Mouse (Mus musculus): Measurements from ENCODE around the gene Hdac11.

The Hdac11 gene

DNA sequence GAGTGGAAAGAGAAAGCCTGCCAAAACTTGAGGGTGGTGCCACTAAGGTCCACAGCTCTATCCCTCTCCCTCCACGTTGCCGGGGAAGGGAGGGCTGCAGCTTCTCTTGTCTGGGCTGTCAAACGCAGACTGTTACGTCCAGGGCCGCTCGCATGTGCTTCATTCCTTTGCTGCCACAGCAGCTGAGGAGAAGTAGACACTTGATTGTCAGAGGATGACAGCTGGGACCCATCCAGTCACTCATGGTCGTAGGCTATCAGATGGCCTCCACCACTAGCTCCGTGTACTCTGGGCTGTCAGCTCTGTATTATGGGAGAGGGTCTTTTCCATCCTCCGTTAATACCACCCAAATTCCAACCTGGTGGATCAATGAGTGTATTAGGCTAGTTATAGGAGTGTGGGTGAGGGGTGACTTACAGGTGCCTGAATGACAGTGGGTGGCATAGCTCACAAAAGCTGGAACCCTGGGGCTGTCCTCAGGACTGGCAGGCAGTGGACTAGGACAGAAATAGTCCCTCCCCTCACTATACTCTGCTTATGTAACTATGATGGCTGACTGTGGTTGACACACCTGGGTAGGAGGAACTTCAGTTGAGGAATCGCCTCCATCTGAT, 19.0 kb upstream of the Hdac11 start:
- DNase-seq (ENCODE audit: low spot score), result no peak

GRCm38 (mm10) chr6:91139846-91140245, 16.6 kb upstream of the Hdac11 start:
- no peak for DNase-seq (ENCODE audit: low spot score)

GRCm38 (mm10) chr6:91145056-91145455, 11.4 kb upstream of the Hdac11 start:
- DNase-seq (ENCODE audit: low spot score), result no peak

DNA sequence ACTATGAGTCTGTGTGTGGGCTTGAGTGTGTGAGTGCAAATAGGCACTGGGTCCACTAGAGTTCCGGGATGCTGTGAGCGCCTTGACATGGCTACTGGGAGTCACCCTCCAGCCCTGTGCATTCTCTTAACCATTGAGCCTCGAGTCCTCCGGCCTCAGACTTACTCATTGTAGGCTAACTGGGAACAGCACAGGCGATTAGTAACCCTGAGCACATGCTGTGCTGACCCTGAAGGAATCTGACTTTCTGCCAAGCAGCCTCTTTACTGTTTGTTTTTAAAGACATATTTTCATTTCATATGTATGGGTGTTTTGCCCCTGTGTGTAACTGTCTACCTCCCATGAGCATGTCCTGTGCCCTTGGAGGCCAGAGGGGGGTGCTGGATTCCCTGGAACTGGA, 10.9 kb upstream of the Hdac11 start:
- DNase-seq (ENCODE audit: low spot score), result no peak

- no peak for DNase-seq (ENCODE audit: low spot score)
These were observed 9.9 kb upstream of the Hdac11 start for GRCm38 (mm10) chr6:91146443-91147151.

DNA sequence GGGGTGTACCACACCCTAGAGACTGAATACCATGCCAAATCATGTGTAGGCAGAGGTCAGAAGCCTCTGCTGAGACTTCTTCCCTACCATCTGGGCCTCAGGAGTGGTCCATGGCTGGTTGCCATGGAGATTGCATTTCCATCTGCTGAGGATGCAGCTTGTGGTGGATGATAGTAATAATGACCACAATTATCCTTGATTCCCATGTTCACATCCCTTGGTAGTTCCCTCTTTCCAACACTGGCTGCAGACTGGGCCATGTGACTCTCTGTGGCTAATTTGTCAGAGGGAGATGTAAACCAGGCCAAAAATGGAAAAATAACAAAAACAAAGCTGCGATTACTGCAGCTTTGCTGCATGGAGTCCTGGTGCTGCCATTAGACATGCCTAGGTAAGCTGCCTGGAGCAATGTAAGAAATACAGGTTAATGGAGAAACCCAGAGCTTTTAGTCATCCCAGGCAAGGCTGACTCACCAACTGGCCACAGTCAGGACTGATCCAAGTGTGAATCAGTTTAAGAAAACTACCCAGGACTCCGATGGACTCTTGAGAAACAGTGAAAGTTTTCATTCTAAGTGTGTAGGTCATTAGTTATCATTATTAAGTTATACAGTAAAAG, 9.2 kb upstream of the Hdac11 start:
- DNase-seq (ENCODE audit: low spot score), result no peak

DNA sequence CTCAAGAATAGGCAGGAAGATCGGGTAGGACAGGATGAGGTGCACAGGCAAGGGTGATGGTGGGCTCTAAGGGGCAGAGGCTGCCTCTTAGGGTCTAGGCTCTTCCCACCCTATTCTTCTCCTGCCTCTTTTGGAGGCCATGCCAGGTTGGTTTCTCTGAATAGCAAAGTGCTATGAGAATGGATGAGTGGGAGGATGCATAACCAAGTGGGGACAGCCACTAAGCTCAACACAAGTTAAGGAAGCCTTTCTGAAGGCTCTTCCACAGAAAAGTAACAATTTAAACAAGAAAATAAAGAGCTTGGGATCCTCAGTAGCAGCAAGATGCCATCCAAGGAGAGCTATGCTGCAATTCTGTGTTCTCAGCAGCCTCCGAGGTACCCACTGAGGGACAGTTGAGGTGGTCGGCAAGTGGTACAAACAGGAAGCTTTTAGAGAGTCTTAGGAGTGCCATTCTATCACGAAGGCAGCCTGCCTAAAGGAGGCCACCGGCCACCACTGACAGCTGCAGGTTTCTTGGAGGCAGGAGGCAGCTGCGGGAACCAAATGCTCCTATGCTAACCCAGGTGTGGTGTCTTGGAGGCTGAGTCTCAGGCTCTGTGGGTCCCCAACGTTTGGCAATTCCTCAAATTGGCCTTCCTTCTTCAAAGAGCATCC, 3.4 kb upstream of the Hdac11 start:
- no peak for DNase-seq (ENCODE audit: low spot score)

DNA sequence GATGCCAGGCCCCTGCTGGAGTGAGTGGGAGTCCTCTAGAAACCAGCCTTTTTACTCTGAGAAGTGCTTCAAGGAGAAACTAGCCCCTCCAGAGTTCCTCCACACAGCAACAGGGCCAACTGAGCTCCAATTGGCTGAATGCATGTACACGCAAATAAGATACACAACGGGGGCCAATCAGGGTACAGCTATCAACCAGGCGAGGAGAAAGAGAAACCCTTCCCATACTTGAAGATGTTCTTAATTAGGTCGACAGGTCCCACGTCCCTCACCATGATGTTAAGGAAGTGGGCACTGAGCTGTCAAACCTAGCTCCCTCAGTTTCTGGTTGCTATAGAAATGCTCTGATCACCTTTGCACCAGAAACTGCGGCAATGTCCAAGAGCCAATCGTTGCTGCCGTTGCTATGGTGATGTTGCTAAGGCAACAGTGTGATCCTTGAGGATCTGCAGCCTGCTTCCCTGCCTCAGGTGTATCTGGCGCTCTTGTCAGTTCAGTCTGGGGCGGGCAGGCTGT, 2.9 kb upstream of the Hdac11 start:
- no peak for DNase-seq (ENCODE audit: low spot score)

DNA sequence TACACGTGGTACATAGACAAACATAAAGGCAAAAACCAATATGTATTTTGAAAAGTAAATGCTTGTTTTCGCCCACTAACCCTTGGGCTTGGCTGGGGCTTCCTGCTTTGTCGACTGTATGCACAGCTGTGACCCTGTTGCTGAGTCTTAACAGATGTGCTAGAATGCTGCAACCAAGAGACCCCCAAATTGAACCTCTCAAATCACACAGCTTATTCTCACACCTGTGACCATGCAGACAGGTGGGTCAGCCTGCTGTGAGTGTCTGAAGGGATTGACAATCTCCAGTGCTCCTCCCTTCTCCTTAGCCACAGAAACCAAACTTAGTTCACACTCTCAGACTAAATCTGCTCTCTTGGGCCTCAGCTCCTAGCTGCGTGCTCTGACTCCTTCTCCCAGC, 1.8 kb upstream of the Hdac11 start:
- no peak for DNase-seq (ENCODE audit: low spot score)

GRCm38 (mm10) chr6:91155286-91155685, 1.2 kb upstream of the Hdac11 start:
- no peak for DNase-seq (ENCODE audit: low spot score)

- DNase-seq (ENCODE audit: low spot score), result no peak
These were observed 403 bp upstream of the Hdac11 start for GRCm38 (mm10) chr6:91156062-91156461.

DNA sequence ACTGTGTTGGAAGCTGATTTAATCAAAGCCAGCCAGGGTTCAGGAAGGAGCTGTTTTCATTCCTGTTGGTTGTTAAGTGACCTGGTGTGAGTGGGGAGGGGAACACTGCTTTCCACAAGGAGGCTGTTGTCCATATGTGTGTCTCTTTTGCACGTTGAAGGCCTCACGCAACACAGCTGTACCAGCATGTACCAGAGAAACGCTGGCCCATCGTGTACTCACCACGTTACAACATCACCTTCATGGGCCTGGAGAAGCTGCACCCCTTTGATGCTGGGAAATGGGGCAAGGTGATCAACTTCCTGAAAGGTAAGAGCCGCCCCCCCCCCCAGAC, 739 bp downstream of the Hdac11 start:
- no peak for DNase-seq (ENCODE audit: low spot score)

DNA sequence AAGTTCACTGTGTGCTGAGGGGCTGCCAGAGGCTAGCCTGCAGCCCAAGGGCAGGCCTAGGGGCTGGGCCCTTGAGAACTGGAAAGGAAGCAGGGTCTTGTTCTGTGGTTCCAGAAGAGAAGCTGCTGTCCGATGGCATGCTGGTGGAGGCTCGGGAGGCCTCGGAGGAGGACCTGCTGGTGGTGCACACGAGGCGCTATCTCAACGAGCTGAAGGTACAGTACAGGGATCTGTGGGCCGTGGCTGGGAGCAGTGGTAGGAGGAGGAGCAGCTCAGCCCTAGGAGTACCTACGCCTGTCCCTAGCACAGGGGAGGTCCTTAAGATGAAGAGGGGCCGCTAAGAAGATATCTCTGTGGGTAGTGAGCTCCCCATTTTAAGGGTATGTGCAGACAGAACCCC, 2.6 kb downstream of the Hdac11 start:
- no peak for DNase-seq (ENCODE audit: low spot score)

- no peak for DNase-seq (ENCODE audit: low spot score)
These were observed 3.9 kb downstream of the Hdac11 start for GRCm38 (mm10) chr6:91160399-91160798.

DNA sequence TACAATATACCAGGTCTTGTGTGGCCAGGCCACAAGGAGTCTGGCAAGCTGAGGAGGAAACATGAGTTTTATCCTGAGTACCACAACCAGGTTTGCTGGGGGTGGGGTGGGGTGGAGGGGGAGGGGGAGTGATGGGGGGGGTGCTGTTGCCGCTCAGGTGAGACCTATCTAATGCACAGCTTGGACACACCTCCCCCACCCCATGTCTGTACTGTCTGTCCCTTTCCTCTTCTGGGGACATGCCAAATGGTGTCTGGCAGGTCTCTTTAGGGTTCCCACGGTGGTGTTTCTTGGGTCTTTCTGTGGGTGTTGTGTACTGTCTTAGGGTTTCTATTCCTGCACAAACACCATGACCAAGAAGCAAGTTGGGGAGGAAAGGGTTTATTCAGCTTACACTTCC, 4.5 kb downstream of the Hdac11 start:
- no peak for DNase-seq (ENCODE audit: low spot score)

DNA sequence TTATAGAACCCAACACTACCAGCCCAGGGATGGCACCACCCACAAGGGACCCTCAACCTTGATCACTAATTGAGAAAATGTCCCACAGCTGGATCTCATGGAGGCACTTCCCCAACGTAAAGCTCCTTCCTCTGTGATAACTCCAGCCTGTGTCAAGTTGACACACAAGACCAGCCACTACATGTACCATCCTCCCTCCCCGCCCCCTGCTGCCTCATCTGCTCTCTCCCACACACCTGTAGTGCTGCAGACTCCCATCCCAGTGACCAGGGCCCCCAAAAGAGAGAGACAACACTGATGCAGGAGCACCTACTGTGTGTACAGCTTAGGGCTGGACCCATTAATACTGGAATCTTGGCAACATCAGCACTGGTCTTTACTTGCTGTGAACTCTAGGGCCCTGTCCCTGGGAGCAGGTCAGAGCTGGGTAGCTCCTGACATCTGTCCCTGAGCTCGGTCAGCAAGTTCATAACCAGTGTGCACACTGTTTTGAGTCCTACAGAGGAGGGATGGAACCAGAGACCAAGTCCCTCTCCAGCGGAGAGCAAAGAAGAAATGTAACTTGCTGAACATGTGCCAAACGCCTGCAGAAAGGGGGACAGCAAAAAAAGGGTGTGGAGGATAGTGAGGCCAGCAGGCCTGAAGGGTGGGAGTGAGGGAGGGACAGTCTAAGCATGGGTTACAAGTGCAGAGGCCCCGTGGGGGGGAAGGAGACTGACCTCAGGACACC, 5.2 kb downstream of the Hdac11 start:
- DNase-seq (ENCODE audit: low spot score), result no peak

DNA sequence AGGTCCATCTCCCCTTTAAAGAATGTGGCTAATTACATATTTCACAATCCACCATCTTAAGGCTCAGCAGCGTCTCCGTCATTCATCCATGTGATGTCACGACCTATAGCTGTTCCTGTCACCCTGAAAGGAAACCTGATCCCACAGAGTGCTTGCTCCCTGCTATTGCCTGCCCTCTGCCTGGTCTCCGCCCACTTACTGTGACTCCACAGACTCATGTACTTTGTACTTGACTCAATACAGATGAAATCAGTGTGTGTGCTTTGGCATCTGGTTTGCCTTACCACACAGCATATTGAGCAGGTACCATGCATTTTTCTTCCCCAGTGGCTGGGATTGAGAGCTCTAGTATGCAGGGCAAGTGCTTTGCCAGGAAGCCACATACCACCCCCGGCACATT, 5.8 kb downstream of the Hdac11 start:
- no peak for DNase-seq (ENCODE audit: low spot score)

DNA sequence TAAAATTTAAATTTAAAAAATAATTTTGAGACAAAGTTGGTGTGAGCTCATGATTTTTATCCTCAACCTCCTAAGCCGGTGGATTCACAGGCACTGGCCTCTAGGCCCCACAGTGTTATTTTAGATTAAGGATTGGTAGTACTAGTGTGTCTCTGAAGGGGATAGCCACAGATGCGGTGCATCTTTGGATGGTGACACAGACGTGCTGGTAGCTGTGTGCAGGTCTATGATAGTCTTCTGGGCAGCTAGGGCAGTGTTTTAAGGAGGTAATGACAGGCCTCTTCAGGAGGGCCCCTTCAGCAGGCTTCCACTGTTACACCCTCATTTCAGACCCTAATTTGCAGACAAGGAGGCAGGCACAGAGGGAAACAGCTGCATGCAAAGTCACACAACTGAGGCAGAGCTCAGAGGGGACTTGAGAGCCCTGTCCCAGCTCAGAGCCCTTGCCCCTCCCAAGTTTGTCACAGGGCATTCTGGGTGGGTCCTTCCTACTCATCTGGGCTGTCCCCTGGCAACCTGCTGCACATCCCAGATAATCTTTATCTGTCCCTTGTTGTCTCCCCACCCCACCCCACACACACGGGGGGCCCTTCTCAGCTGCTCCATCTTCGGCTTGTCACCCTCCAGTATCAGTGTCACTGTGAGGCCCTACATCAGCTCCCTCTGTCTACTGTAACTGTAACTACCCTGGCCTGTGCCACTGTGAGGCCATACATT, 6.9 kb downstream of the Hdac11 start:
- DNase-seq (ENCODE audit: low spot score), result no peak

- DNase-seq (ENCODE audit: low spot score), result no peak
These were observed 8.1 kb downstream of the Hdac11 start for GRCm38 (mm10) chr6:91164584-91164983.

- DNase-seq (ENCODE audit: low spot score), result peak; percentile 49
These were observed 8.7 kb downstream of the Hdac11 start for GRCm38 (mm10) chr6:91165210-91165609.

DNA sequence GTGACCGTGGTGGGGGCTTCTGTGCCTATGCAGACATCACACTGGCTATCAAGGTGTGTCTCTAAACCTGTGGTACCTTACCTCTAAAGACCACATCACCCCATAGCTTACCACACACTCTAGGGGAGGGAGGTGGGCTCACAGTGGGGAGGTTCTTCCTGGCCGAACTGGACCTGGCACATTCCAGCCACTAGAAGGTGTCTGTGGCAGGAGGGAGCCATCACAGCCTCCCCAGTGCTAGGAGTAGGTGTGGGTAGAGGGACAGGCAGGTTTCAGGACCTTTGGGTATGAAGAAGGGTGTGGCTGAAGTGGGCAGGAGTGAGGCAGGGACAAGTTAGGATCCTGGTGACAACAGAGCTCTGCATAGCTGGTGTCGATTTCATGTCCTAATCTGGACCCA, 11.4 kb downstream of the Hdac11 start:
- no peak for DNase-seq (ENCODE audit: low spot score)

DNA sequence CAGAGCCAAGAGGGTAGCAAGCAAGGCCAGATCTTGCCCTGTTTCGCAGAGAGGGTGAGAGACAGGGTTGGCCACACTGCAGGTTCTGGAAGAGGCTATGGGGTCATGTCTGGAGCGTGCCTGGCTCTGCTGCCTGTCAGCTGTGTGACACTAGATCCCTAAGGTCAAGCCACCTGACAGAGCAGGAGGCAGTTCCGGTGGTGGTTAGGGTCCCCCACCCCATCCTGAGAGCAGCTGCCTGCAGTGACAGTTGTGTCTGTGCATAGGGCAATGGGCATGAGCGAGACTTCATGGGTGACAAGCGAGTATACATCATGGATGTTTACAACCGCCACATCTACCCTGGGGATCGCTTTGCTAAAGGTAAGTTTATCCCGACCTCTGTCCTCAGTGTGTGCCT, 12.7 kb downstream of the Hdac11 start:
- DNase-seq (ENCODE audit: low spot score), result no peak

All from ovary, postnatal 10 days (tissue).